Mouse (Mus musculus) frontal cortex, postnatal 36 days (tissue): ENCODE results near the gene Metrnl.

Experiments
- DNase-seq, 2 experiments: peaks; one replicate each; pipeline ENCODE4 v3.0.0; 2022; ENCODE audit warnings: low spot score in 2 of 2

Gene Metrnl

DNA sequence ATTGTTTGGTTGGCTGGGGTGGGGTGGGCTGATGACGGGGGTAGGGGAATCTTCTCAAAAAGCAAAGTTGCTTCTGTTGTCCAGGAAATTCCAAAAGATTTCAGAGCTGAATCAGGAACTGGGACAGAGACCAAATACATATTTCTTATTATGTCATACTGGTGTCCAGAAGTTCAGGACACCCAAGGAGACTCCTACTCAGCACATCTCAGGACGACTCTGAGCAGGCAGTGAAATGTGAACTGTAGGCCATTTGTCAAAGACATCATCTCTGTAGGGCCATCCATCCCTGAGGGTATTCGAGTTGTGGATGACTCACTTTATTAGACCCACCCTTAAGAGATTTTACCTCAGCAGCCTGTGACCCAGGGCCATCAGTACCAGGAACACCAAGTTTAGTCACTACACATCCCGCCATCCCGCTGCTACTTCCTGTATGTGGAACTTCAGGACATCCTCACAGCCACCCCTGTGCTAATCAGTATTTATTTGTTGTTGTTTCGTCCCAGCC, 15.8 kb upstream of the Metrnl start:
- DNase-seq, result no peak

DNA sequence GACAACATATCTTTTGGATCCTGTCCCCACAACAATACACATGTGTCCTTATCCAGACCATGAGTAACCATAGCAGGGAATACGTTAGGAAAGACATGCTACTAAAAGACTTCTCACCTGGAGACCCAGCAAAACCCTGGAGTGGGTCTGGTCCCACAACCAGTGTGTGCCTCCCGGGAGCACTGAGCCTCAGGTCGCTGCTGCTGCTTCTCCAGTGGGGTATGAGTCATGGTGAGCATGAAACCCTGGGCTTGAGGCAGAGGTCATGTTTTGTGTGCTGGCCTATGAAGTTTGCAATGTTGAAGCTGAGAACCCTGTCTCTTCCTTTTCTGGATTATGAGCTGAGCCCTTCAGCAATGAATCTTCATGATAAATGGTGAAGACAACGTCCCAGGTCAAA, 15.3 kb upstream of the Metrnl start:
- no peak for DNase-seq

DNA sequence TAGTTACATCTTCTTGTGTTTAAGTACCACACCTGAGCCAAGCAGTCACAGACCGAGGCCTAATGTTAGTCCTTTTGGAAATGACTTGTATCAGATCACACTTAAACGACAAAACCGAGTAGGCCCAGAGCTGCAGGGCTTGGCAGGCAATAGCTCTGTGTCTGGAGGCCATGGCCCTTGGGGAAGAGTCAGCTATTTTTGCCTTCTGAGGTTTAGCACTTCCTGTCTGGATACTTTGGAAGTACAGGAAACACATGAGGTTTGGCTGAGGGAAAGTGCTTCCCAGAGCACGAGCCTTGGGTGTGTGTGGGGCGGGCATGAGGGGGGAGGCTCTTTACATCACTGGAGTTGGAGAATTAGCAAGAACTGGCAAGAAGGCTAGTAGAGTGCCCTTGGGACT, 14.7 kb upstream of the Metrnl start:
- DNase-seq, result no peak

DNA sequence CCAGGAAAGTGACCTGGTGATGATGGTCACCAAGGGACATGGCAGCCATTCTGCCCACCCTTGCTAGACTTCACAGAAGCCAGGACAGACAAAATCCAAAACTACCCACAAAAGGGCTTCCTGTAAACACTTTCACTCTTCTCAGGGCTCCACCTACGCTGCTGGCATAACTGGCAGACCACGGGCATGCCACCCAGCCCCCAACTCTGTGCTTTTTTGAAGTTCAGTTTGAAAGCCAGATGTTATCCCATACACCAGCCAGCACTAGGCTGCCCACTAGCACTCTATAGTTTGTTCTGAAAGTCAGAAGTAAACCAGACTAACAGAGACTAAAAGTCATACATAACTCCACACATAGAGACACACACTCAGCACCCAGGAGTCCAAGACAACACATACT, 13.3 kb upstream of the Metrnl start:
- DNase-seq, result no peak

DNA sequence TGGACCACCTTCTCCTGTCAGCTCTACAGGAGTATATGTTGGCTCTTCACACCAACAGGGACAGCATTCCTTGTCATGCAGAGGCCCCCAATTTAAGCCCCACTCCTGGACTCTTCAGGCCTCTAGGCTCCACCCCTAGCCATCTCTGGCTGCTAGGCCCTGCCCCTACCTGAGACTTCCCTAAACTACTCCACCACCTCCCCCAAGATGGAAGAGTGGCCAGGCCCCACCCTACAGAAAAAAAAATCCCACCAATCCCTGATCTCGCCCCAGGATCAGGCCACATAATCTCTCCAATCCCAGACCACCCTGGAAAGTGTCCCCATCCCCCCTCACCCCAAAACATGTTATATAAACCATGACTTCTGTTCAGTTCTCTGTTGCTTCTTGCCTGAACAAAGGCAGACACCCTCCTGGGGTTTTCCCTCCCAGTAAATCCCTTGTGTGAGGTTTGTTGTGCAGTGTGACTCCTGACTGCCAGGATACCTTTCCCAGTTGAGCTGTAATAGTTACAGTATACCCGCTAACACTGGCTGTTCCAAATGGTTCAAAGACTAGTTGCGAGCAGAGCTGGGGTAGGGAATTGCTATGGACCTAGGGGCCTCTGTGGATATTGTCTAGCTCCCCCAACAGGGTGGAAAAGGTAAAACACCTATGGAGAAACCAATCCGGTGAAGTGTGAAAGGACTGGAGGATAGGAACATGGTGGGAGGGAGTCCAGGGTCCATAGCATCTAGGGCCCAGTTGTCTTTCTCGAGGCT, 5.9 kb upstream of the Metrnl start:
- no peak for DNase-seq

DNA sequence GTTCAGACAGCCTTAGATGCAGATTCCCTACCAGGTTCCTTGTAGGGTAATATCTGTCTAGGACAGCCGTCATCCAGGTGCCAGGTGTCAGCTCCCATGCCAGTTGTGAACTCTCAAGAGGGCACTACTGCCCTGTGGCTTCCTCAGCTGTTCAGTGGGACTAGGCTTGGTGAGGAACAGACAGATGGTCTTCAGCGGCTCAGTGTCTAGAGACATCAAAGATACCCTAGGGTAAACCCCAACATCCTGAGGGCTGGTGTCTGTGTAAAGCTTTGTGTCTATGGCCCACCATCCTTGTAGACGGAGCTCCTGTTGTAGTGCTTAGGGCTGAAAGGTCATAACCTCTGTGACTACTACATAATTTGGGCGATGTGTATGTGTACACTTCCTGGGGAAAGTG, 4.1 kb upstream of the Metrnl start:
- DNase-seq, result no peak

DNA sequence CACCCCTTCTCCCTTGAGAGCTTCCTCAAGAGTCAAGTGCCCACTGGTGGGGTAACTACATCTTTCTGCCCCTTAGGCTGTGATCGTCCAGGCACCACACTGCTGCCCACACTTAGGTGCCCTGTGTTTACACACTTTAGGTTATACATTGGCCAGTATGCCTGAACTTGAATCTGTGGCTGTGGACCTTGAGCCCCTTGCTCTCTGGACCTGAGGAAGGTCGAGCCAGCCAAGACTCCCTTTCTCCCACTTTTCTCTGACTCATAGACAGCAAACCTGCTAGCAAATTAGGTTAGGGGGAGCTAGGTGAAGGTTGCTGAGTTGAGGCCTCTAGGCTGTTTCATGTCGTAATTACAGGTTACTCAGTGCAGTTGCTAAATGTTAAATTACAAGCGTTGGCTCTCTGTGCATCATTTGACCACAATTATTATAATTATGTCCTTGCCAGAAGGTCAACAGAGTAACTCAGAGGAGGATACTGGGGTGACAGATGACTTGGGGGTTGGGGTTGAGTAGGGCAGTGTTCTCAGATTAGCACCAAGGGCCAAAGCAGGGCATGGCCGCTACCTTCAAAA, 2.9 kb upstream of the Metrnl start:
- DNase-seq, result no peak

DNA sequence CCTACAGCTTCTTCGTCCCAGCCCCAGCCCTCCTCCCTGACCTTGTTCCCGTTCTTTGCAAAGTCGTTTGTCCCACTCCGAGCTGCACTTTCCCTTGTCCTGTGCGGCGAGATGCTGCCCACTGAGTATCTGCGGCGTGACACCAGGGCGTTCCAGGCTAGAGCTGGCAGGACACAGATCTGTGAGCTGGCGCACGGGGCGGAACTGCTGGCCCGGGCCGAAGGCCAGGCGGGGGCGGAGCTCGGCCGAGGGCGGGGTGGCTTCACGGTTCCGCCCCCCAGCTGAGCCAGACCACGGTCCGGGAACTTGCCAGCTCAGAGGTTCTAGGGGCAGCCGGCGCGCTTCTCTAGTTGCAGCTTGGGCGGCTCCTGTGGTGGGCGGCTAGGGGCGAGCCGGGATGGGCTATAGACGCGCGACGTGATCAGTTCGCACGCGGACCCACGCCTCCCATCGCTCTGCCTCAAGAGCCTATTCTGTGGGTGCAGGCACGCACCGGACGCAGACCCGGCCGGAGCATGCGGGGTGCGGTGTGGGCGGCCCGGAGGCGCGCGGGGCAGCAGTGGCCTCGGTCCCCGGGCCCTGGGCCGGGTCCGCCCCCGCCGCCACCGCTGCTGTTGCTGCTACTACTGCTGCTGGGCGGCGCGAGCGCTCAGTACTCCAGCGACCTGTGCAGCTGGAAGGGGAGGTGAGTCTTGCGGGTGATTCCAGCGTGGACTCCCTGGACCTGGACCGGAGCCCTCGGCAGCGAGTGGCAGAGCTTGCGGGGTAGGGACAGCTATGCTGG, 959 bp downstream of the Metrnl start:
- peak; percentile 77 to 82 for DNase-seq

DNA sequence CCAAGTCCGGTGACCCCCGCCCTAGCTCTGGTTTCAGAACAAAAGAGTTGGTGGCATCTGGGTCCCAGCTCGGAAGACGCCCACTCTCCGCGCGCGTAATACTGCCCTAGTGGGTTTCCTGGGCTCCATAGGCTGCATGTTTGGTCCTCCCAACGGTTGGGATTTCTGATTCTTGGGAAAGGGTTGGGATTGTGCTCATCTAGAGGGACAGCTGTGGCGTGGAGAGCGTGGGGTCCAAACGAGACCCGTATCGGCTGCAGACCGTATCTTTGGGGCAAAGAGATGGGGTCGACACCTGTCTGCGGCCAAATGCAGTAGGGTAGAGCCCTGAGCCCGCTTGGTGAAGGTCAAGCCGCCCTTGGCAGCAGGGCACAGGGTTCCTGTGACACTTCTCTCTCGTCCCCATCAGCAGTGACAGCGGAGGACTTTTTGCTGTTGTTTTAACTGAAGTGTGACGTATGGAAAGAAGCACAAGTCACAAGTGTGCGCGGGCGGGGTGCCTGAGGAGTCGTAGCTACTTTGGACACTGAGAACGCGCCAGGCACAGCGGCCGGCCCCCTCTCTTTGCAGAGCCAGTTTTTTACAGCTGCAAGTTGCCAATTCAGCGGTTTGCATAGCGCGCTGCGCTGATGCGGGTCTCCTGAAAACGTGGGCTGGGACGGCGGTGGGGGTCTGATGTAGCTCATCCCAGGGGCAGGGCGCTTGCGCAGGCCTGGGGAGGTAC, 1.7 kb downstream of the Metrnl start:
- peak; percentile 60 to 64 for DNase-seq

DNA sequence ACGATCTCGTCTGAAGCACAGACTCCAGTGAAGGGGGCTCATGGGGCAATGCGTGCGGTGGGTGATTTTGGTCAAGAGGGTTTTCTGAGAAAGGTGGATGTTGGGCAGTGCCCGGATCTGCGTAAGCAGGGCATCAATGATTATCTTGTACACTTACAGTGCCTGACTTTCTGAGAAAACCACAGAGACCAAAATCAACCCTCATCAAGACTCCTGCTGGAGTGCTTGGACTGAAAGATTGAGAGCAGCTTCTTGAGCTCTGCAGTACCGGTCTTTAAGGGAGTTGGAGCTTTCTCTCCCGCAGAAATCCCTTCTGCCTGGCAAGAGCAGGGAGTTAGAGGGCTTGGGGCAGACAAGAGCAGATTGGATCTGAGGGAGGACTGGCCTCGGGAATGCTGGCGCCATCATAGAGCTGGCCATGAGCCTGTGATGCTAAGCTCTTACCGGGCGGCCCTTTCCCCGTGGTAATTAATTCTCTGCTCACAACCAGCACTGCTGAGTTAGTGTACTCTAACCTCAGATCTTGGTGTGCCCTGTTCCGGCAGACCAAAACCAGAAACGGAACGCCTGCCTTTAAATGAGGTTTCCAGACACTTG, 2.4 kb downstream of the Metrnl start:
- DNase-seq, result peak; percentile 16 to 21

DNA sequence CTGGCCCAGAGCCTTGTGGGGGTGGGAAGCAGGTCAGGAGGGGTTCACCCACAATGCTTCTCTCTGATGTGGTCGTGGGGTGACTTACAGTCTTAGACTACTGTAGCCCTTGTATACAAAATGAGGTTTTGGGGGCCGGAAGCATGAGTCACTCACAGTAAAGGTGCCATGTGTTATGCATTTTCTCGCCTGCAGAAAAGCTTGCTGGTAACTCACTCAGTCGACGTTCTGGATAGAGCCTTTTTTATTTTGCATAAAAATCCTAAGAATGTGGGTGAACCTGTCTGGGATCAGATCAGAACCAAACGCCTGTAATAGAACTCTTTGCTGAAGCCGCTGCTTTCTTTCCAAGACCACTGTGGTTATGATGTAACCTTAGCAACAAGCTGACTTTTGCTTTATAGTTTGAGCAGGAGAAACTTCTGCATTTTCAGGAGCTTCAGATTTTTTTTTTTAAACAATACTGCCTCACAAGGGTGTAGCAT, 5.2 kb downstream of the Metrnl start:
- DNase-seq, result peak; percentile 30 to 38

DNA sequence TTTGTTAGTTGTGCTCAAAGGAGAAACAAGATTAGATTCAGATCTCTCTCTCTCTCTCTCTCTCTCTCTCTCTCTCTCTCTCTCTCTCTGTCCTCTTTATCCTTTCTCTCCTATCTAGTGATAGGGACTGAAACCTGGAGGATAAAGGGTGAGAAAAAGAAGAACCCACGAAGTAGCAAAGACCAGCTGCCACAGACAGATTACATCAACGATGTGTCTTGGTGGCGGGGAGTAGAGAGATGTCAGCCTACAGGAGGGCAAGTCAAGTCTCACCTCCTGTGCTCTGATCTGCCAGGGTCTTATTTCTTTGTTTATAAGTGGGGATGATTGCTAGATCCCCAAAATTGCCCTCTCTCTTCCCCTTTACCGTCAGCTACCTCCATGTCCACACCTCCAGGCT, 7.9 kb downstream of the Metrnl start:
- DNase-seq, result no peak

DNA sequence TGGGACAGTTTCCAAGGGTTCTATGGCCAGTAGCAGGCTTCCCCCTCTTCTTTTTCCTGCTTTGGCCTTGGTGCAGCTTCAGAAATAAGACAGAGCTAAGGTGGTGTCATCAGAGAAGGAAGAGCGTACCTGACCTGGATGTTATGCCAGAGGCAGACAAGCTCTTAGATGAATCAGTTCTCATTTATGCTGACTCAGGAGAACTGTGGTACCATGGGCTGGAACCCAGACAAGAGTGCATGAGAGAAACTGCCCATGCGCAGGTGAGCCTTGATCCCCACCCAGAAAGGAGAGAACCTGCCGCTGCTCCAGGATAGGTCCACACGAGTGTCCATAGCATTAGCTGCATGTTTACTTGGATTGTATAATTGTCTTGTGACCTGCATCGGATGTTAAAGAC, 8.9 kb downstream of the Metrnl start:
- DNase-seq, result no peak

DNA sequence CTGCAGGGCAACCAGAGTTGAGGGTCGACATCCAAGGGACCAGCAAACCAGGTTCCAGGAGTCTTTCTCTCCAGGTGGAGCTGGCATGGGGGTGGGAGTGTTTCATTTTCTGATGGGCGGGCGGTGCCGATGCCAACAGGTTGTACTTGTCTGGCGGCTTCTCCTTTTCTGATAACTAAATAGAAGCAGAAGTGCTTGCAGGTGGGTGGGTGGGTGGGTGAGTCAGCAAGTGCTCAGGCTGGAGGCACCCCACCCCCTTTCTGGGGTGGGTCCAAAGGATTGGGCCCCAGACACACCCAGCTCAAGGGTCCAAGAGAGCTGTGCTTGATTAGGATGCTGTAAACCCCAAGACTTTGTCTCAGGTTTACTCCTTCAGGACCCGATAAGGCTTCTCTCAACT, 11.6 kb downstream of the Metrnl start:
- no peak for DNase-seq

DNA sequence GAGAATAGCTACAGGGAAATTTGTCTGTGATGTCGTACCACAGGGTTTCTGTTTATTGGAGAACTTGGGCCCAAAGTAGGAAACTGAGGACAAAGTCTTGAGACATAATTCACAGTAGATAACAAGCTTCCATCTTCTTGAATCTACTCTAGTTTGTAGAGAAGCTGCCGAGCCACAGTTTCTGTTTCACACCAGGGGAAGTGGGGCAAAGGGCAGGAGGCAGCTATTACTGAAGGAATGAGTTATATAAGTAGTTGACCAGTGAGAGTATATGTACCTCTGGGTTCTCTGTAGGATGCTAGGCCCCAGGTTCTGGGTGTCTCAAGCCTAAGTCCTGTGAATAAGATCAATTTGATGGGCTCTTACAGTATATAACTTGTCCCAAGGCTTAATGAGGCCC, 12.2 kb downstream of the Metrnl start:
- no peak for DNase-seq

DNA sequence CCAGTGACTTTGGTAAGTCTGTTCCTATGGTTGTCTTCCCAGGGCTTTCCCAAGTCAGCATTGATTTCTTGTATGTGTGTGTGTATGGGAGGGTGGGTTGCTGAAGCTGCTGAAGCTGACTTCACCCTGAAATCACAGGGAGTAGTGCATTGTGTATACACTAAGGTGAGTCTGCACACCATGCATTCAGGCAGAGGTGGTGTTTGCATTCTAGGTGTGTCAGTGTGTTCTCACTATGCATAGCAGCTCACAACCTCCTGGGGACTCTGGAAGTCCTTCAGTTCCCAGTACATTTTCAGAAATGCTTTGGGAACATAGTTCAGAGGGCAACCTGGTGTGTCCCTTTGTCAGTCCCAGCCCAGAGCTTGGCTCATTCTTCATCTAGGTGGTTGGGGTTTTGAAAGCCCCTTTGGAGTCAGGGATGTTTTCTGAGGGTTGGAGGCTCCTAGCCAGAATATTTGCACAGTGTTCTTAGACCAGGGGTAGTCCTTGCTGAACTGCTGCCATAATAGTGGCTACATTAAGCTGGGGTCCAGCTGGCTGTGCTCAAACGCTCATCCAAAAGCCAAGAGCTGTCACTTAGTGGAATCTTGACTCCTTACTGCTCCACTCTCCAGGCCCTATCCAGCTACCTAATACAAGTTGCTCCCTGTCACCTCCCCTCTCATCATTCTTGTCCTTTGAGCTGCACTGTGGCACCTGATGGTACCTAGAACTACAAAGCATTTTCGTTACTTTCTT, 13.6 kb downstream of the Metrnl start:
- DNase-seq, result no peak

DNA sequence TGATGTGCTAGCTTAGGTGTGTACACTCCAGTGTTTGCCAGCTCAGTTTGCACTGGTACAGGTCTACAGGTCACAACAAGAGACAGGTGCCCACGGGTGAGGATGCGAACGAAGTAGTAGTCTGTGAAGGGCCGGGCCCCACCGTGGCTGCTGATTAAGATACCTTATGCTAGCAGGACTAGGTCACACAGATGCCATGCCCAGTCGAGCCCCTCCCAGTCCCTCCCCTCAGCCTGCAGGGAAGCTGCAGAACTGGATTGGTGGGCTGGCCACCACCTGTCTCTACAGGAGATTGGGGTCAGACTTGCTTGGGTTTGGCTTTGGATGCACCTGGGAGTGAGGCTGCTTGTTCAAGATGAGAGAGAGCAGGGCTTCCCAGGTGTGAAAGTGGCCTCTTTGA, 16.4 kb downstream of the Metrnl start:
- DNase-seq, result no peak

DNA sequence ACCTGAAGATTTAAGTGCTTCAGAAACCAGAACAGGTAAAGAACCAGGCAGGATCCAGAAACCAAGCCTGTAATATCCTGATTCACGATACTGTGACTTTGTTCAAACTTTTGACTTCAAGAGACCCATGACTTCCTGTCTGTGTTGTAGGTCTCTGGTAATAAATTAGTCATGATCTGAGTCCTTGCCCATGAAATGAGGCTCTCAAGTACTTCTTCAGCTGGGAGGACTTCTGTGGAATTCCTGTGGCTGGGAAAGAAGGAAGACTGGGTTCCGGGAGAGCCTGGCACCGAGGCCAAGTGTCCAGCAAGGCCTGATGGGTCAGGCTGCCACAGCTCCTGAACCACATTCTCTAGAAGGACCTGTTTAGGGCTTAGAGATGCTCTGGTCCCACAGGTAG, 19.4 kb downstream of the Metrnl start:
- DNase-seq, result no peak

DNA sequence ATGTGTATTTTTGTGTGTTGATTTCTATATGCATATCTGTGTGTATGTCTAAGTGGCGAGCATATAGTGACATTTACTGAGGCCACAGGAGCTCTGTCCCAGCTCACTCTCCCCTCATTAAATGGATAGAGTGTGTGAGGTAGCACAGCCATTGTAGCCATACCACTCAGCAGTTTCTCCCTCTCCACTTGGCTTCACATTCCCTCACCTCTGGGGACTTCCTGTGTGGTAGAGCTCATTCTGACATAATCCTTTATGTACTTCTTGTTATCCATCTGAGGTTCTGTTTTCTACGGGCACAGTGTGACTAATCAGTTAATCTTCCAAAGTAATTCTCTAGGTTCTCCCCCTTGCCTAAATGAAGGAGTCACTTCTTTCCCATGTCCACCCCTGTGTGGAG, 21.1 kb downstream of the Metrnl start:
- no peak for DNase-seq

DNA sequence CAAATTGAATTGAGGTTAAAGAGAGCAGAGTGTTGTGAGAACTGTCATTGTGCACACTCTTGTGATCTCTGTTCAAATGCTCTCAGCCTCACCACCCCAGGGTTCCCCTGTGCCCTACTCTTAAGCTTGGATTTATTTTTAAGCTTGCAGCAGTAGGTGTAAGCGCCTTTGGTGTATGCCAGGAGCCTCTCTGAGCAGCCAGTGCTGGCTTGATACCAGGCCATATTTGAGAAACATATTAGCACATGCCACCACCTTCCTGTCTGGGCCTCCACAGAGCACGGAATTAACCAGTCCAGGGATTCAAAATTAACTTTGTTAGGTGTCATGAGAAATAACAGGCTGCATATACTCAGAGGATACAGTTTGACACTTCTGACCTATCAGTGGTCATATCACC, 25.3 kb downstream of the Metrnl start:
- no peak for DNase-seq

DNA sequence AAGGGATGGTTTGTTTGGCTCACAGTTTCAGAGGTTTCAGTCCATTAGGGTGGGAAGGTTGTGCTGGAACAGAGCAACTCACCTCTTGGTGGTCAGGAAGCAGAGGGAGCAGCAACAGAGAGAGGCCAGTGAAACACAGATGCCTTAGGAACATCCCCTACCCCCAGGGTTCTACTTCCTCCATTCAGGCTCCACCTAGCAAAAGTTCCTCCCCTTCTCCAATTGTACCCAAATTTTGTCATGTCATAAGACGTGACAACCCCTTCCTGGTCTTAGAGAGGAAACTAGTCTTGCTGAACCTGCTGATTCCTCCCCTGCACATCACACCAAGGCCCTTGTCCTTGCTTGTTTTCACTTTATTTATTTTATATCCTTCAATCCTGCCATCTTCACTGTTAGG, 32.8 kb downstream of the Metrnl start:
- DNase-seq, result no peak
